Mouse (Mus musculus) right cerebral cortex, postnatal 14 days (tissue): ENCODE results near the gene Ddx5.
"Not testable (repeated sequence)": the region's sequence is repeated elsewhere in the genome, so short reads cannot be mapped to it uniquely, and the experiment has no call there.

Experiments
- DNase-seq: peaks from one replicate; pipeline ENCODE4 v3.0.0; 2022

Gene Ddx5

DNA sequence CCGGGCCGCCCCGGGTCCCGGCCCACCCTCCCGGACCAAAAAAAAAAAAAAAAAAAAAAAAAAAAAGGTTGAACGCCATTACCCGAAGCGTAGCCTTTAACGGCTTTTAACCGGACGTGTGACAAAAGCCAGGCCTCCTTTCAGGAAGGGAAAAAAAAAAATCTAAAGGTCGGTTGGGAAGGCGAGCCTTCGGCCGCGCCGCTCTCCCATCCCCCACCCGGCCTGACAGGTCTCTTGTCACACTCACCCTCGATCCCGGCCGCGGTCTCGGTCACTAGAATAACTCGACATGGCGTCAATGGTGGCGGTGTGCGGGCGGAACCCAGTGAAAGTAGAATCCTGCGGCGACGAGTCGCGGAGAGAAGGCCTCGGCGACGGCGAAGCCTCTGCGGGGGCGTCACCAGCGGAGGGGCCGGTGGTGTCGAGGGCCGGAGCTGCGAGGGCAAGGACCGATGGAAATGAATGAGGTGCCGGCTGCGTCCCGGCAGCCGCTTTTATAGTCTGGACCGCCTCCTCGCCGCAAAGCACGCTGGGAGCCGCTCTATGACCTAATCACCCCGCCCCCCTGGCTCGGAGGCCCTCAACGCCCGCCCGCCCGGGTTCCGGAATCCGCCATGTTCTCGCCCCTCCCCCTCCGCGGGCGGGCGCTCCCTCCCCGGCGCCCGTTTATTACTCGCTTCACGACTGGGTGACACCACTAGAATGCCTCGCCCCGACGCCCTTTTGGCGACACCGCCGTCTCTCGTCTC is 785 bp downstream of the Ddx5 start:
- peak; percentile 100 for DNase-seq

DNA sequence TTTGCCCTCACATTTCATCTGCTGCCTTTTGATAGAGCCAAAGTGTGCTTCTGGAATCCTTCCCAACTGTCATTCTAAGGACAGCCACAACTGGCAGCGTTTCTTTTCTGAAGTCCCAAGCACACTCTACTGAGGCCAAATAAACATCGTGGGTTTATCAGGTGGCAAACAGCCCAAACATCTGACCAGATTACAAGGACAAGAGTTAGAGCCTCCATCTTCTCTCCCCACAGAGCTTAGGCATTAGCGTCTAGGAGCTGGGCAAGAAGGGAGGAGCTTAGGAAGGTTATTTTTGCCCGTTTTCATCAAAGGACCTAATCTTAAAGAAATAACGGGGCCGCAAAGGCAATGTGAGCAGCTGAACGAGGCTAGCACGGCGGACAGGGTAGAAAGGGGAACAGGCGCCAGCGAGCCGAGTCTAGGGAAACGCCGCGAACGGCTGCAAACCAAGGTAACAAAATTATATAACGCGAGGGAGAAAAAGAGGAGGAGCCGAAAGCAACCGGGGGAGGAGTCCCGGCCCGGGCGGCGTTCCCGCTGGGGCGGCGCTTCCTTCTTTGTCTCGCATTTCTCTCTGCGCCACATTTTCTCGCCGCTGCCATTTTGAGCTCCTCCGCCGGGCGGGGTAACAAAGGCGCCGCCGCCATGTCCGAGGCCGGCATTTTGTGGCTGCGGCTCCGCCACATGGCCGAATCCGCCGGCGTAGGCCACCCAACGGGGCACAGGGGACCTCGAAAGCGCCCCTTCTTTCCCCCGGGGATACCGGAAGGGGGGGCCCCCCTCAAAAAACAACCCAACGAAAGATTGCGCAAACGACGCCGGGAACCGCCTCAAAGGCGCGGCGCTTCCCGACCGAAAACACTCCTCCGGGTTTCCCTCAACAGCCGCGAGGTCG is 1.6 kb downstream of the Ddx5 start:
- peak; percentile 92 for DNase-seq

DNA sequence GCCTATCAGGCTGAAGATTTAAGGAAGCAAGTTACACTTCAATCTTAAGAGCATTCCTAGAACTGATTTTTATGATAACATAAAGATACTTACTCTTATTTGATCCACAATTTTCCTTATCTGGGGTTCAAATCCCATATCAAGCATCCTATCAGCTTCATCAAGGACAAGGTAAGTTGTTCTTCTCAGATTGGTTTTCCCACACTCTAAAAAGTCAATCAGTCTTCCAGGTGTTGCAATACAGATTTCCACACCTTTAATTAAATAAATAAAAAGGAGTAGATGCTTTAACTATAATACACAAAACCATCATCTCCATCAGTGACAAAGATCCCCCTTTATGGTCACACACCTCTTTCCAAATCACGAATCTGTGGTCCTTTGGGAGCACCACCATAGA is 3.9 kb downstream of the Ddx5 start:
- no peak for DNase-seq

DNA sequence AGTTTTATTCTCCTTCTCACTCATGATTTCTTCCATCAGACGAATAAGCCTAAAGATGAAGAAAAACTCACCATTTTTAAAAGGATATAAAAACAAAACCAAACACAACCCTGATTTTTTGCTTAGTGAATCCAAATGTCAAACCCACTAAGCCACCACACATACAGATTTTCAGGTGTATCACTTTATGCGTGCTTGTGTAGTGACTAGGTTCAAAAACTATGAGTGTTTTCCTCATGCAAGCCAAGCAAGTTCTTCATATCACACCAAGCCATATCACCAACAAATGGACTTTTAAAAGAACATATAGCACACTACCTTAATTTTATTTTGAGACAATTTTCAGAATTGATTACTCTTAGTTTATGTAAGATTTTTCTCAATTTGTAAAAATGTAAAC is 4.5 kb downstream of the Ddx5 start:
- no peak for DNase-seq

DNA sequence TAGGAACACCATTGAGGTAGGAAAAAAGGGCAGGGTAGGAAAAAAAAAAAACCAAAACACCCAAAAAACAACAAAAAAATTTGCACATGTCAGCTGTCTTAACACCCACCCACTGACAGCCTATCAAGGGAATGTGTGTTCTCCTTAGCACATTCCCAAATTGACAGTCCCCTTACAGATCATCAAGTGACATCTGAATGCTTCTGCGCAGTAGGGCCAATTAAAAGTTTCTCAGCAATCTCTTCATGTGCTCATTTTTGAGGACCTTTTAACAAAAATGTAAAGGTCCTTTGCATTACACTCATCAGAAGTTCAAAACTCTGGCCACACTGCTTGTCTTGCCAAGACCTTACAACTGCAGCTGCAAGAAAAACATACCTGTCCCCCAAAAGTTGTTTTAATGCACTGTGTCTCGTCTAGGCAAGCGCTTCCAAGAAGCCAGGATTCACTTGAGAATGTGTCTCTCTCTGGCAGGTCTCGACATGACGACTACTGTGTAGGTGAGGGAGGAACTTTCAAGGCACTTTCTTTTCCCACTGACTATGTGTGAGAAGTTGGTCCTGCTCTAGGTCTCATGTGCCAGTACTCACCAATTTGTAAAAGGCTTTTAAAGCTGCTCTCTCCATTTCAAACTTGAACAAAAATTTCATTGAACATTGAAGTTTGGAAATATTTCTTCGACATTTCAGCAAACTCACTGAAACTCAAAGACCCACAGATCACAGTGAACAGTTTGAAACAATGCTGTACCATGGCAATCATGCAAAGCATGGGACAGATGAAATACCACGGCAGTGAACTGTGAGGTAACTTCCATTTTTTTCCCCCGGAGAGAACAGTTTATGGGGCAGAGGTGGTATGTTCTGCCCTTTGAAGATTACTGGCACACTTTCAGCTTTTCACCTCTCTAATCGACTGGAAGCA is 5.9 kb downstream of the Ddx5 start:
- DNase-seq, result no peak

DNA sequence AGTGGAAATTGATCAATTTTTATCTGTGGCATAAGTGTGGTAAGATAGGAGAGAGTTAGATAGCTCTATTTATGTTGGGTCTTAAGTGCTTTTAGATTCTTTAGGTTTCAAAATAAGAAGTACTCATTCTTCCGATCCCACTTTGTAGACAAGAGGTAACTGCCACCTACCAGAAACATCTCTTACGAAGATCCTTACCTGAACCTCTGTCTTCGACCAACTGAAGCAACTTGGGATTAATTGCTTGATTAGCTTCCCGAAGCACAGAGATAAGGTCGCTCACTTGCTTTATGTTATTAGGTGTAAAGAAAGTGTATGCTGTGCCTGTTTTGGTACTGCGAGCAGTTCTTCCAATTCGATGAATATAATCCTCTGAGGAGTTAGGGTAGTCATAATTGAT is 6.7 kb downstream of the Ddx5 start:
- DNase-seq, result not testable (repeated sequence)

DNA sequence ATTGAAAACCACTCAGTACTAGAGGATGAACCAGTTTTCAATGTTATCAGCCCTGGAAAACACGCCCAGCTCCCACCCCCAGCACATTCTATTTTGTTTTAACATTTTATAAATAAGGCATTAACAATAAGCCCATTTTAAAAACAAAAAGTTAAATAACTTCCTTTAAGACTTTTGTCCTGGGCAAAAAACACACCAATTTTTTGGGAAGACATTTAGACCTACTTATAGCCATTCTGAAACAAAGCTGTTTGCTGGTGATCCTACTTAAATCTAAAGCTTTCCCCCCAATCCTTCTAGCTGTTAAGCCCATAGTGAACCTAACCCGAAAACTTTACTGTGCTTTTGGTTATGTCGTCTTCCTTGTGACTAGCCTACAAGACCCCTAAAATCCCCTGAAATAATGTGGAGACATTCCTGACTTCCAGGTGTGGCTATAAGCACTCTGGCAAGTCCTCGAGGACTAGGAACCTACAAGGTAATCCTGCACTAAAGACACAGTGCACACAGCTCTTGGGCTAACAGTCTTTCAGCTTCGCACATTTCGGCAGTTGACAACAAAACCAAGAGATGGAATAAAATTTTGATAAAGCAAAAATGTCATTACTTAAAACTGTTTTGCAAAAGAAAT is 8.3 kb downstream of the Ddx5 start:
- no peak for DNase-seq

DNA sequence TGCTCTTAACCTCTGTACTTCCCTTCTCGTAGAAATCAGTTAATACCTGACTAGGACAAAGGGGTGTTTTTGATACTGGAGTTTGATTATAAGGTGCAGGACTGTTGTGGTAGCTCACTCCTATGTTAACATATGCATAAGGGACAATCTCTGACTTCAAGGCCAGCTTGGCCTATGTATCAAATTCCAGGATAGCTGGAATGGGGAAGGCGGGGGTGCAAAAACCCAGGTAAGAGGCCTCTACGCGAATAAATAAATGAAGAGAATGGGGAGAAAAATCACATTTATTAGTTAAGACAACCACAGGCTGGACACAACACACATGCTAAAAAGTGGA is 8.9 kb downstream of the Ddx5 start:
- DNase-seq, result no peak

DNA sequence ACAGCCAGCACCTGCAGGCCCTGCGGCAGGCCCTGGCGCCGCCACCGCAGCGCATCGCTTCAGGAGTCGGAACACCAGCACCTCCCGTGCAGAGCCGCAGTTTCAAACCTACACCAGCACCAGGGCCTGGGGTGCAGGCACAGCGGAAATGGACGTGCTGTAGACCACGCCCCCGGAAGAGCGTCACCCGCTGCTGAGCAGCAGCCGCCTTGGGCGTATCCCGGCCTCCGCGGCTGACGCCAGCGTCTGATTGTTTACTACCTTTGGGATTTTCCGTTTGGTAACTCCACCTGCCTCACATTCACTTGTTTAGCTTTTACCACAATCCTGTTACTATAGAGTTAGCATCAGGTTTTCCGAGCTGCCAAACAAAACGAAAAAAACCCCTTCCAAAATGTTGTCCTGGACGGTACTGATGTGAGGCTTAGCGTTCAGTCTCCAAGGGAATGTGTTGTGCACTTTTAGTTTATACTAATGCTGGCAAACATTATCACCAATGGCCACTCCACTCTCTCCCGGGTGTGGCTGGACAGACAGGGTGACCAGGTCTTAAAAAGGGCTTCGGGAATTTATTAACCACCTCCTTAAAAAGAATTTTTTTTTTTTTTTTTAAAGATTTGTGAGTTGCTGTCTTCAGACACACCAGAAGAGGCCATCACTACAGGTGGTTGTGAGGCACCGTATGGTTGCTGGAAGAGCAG is 9.4 kb downstream of the Ddx5 start, which contains the start of gene Polg2:
Polg2 (minus strand) TSS at position 150 of the 701 bp plus-strand sequence.
- DNase-seq, result peak; percentile 88

DNA sequence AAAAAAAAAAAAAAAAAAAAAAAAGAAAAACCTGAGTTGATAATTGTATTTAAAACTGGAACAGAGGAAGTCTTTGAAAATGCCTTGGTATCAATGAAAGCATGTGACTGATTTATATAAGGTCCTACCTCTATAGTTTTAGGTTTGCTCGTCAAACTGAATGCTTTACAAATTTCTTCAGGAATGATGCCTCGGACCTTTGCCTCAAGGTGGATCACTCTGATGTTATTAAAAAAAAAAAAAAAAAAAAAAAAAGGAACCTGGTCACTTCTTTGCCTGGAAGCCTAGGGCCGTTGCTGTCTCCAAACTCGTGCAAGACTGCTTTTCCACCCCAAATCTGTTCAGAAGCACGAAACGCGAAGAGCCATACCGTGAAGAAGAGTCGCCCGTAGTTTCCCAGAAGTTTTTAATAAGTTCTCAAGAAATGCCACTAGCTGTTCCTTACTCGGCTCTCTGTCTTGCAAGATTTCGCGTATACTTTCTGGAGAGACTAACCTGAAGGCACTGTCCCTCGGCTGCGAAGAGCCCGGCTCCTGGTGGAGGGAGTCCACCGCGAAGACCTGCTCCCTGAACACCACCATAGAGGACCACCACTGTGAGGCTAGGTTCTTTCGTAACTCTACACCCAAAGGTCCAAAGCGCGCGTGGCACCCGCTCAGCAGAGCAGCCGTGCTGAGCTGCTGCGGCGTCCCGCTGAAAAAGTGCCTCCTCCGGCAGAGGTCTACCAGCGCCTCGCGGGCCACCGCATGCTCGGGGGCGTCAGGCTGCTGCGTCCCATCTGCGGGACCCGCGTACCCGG is 10.2 kb downstream of the Ddx5 start:
- DNase-seq, result no peak

DNA sequence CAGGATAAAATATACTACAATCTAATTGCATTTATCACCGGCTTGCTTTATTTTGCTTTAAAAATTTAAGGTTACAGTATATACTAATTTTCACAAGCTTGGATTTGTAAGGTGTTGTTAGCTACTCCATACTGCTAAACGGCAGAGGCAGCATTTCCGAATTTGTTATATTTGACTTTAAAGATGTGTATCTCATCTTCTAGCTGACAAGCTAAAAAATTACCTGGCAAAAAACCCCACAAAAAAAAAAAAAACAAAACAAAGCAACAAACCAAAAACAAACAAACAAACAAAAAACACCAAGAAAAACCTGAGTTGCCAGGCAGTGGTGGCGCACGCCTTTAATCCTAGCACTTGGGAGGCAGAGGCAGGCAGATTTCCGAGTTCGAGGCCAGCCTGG is 10.9 kb downstream of the Ddx5 start:
- DNase-seq, result no peak

DNA sequence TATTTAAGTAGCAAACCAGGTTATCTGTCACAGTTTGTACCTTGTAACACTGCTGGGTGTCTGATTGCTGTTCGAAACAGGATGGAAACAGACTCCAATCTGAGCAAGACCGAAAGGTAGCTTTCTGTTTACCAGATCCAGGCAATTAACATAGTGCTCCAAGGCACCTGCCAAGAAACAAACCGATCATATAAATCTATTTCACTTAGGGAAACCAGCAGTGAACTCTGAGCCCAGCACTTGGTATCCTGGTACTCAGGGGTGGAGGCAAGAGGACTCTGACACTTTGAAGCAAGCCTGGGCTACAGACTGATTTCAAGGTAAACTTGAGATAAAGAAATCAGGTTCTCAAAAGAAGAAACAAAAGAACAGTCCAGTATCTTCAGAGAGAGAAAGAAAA is 11.6 kb downstream of the Ddx5 start:
- no peak for DNase-seq

DNA sequence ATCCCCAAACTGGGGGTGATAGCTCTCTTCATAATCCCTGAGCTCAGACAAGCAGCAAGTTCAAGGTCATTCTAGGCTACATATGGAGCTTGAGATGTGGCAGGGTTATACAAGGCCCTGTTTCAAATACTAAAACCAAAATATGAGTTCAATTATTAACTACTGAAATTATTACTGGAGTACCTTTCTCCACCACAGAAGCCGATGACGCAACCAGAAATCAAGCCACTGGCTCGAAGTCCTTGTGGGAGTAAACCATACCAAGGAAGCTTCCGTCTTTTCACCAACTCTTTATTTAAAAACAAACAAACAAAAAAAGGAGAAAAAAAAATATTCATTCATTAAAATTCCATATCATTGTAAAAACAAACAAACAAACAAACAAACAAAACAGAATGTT is 12.0 kb downstream of the Ddx5 start:
- no peak for DNase-seq

DNA sequence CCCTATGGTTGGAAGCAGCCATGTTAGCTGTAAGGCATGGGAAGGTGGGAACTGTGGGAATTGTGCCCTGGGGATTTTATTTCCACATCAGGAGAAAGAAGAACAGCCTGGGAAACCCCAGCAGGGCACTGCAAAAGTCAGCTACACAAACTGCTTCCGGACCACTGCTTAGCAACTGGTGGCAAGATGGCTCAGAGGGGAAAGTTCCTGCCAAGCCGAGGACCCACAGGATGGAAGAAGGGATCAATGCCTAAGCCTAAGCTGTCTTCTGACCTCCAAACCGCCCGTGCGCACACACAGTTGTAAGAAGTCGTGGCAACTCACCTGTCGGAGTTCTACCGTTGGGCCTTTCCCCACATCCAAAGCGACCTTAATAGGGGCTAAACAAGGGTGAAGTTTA is 15.9 kb downstream of the Ddx5 start:
- DNase-seq, result no peak

DNA sequence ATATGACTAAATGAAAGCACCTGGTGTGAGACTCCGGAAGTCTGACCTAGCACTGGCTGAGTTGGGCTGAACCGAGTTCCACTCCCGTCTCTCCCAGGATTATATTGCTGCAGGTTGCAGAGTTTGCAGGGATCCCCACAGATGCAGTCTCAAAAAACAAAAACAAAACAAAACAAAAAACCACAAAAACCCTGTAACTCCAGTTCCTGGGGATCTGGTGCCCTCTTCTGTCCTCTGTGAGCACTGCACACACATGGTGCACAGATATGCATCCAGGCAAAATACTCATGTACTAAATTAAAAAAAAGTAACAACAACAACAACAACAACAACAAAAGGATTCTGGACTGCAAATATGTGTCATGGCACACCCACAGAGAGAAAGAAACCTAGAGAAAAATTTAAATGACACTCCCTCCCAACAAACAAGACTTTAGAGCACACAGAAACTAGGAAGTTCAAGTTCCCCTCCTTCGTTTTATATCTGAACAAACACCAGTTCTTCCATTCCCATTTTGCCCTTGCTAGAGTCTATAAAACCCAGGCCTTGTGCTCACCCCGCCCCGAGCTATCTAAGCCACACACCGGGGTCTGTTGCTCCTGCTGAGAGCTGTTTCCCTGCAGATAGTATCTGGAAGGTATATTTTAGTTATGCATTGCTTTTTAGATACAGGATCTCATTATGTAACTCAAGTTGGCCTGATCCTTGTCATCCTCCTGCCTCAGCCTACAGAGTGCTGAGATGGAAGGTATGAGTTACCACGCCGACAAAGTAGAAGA is 18.6 kb downstream of the Ddx5 start:
- DNase-seq, result peak; percentile 30

DNA sequence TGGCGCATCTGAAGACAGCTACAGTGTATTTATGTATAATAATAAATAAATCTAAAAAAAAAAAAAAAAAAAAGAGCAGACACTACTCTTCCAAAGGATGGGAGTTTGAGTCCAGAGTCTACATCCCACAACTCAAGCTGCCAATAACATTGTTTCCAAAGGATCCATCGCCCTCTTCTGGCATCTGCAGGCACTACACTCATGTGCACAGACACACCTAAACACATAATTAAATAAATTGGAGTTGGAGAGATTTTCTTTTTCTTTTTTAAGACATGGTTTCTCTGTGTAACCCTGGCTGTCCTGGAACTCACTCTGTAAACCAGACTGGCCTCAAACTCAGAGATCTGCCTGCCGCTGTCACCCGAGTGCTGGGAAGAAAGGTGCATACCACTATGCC is 21.5 kb downstream of the Ddx5 start:
- no peak for DNase-seq

DNA sequence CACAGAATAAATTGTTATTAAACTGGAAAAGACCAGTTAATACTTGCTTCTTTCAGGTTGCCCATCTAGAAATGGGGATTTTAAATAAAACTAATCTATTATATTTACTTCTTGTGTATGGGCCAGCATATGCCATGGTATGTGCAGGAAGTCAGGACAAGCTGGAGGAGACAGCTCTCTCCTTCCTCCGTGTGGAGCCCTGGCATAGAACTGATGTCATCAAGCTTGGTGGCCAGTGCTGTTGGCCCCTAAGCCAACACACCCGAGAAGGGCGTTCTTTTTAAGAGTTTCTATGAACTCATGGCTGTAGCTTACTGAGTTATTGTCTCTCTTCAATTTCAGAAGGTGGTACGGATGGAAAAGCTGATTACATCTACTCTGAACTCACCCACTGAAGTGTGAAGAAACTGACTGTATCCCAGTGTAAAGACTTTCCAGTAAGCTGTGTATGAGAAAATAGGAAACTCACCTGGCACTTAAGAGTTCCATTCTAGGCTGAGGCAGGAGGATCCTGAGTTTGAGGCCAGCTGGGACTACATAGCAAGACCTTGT is 22.3 kb downstream of the Ddx5 start:
- no peak for DNase-seq

DNA sequence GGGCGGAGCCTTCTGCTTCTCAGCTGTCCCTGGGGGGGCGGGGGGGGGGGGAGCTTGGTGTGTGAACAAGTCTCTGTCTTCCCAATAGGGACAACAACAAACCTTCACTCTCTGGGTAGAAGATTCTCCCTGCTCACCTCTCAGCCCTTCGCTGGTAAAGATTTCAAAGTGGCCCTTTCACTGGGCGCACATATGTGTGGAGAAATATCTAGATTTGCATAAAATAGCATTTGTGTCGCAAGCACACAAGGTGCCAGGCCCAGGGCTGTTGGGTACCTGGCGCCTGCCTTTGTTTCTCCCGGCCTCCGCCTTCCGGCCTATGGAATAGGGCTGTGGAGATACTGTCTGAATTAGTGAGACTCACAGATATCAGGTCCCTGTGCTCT is 26.2 kb downstream of the Ddx5 start:
- no peak for DNase-seq

DNA sequence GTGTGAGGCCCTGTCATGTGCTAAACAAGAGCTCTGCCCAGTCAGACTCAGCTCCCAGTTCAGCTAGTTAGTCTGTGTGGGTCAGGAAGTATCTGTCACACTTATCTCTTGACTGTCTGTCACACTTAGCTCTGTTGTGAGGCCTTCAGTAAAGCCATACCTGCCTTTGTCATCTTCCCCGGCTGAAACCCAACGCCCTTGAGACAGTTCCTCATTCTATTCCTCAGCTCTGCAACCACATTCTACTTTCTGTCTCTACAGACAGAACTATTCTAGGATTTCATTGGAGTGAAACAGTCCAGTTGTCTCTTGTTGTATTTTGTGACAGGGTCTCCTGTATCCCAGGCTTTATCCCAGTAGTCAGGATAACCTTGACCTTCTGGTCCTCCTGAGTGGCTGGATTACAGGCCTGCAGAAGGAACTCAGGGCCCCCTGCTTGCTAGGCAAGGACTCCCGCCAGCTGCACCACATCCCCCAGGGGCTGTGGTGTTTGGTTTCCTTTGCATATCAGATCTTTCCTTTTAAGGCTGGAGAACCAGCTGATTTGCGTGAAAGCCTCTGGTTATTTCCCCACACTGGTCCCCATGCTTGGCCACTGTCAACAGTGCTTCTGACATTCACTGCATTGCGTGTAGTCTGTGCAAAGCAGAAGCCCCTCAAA is 26.7 kb downstream of the Ddx5 start:
- no peak for DNase-seq

DNA sequence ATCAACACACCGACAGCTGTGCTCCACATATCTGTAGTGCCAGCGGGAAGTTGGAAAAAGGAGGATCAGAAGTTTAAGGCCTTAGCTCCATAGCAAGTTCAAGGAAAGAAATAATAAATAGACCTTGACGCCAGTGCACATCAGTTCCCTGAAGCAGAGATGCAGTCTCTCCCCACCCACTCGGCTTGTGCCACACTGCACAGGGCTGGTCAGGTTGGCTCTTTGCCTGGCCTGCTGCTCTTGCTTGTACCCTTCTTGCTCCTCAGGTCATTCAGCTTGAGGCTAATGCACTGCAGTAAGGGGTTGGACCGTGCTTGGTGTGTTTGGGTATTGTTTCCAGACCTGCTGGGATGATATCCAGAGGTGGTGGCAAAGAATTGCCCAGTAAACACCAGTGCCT is 28.5 kb downstream of the Ddx5 start:
- no peak for DNase-seq
